Mouse (Mus musculus): ENCODE data around the gene Radil.

Gene Radil

GRCm38 (mm10) chr5:142550706-142551652 lies at the start of gene Radil:
Gene Radil (minus strand): TSS chr5:142551098.
- DNase-seq (ENCODE audit: low spot score): peak; percentile 87

DNA sequence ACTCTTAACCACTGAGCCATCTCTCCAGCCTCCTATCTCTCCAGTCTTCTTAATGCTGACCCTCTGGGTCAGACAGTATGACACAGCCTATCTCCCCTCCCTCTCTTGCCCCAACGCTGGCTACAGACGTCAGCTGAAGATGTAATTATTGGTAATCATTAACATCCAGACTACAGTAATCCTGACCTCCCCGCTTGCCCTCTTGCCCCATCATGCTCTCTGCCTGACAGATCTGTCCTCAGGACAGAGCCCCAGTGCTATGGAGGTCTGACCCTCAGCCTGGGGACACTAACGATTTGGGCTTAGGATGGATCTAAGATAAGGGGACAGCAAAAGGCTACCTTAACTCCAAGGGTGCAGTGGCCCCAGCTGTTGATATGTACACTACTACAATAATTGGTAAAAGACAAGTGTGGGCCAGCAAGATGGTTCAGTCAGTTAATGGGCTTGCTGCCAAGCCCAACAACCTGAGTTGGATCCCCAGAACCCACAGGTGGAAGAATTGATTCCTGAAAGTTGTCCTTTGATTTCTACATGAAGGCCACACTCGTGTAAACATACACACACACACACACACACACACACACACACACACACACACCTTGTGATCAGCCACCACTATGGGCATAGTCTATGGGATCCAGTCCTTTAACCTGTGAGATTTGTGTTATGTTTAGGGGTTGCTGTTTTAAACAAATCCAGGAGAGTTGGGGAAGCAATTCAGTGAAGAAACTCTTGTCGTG lies 46.9 kb upstream of the Radil start:
- DNase-seq (ENCODE audit: low spot score): no peak

GRCm38 (mm10) chr5:142596723-142597122 lies 45.8 kb upstream of the Radil start:
- no peak for DNase-seq (ENCODE audit: low spot score)

GRCm38 (mm10) chr5:142595698-142596097 lies 44.8 kb upstream of the Radil start:
- no peak for DNase-seq (ENCODE audit: low spot score)

DNA sequence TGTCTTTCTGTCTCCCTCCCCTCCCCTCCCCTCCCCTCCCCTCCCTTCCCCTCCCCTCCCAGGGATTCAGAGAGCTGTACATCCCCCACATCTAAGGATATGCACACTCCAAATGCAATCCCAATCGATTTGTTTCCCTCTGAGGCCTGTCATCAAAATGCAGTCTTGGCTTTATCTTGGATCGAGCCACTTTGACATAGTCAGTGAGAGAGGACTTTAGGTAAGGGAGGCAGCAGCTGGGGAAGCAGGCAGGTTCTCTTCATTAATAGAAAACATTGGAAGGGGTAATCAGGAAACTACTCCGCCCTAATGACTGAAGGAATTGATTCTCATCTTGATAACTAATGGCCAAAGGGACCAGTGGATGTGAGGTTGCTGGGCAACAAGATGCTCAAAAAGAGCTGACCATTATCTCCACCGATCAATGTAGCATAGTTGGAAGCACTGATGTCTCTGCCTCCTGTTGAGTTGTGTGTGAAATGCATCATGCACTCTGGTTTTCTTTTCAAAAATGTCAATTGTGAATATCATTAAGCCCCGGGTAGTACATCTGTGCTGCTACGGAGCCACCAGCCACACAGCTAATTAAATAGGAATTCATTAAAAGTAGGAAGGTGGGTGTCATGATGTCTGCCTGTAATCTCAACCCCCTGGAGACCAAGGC lies 40.2 kb upstream of the Radil start:
- no peak for DNase-seq (ENCODE audit: low spot score)

DNA sequence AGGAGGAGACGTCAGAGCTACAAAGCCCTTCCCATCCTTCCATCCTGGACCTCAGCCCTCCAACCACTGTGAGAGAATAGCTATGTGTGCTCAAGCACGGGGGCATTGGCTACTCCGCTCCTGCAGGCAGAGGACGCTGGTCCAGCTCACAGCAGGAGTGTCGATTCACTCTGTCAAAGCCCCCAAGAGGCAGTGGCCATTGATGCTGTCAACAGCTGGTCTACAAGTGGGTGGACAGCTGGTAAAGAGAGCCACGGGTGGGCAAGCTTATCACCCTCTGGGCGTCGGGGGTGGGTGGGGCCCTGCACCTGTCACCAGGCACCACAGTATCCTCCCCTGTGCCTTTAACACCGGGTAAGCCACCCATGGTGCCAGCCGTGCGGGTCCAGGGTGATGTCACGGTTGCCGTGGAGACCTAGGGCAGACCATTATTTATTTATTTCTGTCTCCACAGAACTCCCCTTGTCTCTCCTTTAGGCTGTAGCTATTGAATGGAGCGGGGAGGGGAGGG lies 32.8 kb upstream of the Radil start:
- no peak for DNase-seq (ENCODE audit: low spot score)

DNA sequence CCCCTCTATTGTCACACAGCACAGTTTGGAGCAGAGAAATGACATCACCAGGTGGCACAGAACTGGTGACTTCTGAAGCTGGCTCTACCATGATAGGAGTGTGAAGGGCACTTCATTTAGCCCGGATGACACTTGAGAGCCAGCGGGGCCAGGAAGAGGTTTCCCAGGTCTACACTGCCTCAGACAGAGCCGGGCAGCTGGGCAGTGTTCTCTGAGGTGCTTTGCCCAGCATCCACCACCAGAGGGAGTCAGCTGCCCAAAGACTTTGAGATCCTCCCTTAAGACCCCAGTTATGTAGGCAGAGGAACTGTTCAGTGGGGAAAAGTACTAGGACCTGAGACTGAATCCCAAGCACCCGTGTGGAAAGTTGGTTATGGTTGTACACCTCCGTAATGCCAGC lies 30.6 kb upstream of the Radil start:
- peak; percentile 27 for DNase-seq (ENCODE audit: low spot score)

GRCm38 (mm10) chr5:142578192-142578591 lies 27.3 kb upstream of the Radil start:
- no peak for DNase-seq (ENCODE audit: low spot score)

DNA sequence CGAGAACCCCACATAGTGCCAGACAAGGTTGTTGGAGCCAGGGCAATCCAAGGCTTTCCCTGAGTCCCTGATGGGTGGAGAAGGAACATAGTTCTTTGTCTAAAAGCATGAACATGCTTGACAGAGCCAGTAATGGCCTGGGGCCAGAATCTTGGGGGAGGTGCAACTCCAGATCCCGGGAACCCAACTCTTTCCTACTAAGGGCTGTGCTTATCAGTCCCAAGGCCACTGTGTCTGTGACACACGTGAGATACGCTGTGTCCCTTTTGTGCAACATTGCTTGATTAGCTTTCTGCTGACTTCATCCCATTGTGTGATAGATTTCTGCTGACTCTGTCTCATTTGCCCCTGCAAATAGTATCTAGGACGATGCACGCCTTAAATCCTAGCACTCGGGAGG lies 25.9 kb upstream of the Radil start:
- no peak for DNase-seq (ENCODE audit: low spot score)

DNA sequence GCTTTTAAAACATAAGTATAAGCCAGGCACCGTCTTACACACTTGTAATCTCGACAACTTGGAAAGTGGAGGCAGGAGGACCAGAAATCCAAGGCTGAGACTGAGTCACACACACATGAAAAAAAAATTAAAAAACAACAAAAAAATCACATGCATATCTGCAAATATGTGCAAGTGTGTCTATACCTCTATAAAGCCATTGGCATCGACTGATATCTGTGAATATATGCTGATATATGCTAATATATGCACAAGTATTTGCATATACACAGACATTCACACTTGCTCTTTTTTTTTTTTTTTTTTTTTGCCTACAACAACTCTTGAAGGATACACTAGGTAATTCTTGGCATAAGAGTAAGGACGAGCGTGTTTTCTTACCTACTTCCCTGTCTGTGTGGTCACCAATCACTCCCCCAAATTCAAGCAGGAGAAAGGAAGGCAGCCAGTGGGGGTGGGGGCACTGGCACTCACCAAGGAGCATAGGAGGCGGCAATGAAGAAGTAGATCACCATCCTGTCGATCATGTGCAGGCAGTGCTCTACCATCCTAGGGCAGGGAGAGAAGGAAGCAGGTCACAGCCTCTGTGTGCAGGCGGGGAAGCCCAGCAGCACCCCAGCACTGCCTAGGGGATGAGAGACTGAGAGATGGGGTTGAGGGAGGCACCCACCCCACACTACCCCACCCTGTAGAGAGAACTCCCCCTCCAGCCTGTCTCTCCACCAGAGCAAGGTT lies 23.6 kb upstream of the Radil start:
- no peak for DNase-seq (ENCODE audit: low spot score)

DNA sequence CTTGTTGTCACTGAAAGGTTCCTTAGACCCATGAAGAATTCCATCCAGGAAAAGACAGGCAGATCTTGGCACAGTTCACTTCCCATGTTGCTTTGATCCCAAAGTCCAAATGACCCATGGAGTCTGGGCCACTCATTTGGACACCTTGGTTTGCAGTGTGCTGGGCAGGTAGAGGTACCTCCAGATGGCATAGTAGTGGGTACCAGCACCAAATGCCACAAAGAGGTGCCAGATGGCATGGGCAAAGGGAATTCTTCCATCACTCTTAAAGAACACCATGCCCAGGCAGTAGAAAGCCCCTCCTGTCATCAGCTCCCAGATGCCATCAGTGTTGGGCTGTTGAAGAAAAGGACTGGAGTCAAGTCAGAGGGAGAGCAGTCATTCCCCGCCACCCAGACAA lies 13.7 kb upstream of the Radil start:
- DNase-seq (ENCODE audit: low spot score): no peak

GRCm38 (mm10) chr5:142560261-142560660 lies 9.4 kb upstream of the Radil start:
- DNase-seq (ENCODE audit: low spot score): no peak

GRCm38 (mm10) chr5:142557397-142558067 lies 6.6 kb upstream of the Radil start:
- peak; percentile 17 for DNase-seq (ENCODE audit: low spot score)

GRCm38 (mm10) chr5:142556721-142557120 lies 5.8 kb upstream of the Radil start:
- no peak for DNase-seq (ENCODE audit: low spot score)

GRCm38 (mm10) chr5:142555866-142556265 lies 5.0 kb upstream of the Radil start:
- DNase-seq (ENCODE audit: low spot score): no peak

DNA sequence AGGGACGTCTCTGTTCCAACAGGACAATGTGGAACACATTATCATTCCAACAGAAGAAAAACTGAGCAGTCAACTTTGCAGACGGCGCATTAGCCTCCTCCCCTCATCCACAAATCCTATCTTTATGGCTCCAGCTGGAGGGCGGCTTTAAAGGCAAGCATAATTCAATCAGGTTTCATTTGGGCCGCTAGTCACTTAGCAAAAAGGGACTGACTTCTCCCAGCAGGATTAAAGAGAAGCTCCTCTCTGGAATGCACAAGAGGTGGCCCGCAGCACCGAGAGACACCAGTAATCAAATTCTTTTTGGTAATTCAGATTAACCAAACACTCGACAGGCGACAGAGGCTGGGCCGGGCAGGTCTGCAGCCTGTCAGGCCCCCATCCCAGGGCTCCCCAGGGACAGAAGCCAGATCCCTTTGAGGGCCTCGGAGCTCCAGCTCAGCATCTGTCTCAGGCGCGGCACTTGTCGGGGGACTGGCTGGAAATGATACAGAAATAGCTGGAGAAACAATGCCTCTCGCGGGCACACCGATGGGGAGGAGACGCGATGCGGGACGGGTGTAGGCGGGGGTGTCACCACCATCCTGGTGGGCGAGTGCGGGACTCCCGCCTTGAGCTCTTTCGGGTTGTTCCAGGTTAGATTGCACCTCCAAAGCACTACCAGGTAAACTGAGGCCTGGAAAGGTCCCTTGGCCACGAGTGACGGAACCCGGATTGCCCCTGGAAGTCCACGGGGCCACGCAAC lies 765 bp downstream of the Radil start:
- peak; percentile 37 for DNase-seq (ENCODE audit: low spot score)

GRCm38 (mm10) chr5:142549441-142549840 lies 1.5 kb downstream of the Radil start:
- no peak for DNase-seq (ENCODE audit: low spot score)

DNA sequence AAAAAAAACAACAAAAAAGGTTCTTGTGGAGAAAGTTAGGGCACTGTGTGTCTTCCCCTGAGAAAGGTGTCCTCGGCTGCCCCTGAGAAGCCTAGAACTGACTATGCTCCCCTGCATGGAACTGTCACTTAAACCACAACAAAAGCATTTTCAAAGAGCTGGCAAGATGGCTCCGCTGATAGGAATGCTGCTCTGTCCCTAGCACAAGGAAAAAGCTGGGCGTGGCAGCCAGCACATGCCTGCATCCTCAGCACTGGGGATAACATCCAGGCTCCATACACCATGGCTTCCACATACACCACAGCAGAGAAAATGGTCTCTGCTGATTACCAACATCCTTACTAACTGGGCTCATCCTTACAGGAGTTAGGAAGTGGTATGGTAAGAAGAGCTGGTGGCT lies 3.8 kb downstream of the Radil start:
- no peak for DNase-seq (ENCODE audit: low spot score)

DNA sequence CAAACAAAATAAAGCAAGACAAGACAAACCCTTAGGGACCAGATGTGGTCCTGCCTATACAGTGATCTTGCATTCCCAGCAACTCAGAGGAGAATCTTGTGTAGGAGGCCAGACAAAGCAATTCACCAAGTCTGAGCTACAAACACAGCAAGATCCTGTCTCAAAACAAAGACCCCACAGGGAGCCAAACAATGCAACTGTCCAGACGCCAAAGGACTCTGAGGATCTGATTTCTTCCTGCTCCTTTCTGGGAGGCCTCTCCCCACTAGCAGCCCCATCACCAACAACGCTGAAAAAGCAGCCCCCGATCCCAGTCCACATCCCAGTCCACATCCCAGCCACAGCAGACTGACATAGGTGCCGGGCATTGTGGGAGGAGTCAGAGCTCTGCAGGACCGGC lies 4.6 kb downstream of the Radil start:
- no peak for DNase-seq (ENCODE audit: low spot score)

DNA sequence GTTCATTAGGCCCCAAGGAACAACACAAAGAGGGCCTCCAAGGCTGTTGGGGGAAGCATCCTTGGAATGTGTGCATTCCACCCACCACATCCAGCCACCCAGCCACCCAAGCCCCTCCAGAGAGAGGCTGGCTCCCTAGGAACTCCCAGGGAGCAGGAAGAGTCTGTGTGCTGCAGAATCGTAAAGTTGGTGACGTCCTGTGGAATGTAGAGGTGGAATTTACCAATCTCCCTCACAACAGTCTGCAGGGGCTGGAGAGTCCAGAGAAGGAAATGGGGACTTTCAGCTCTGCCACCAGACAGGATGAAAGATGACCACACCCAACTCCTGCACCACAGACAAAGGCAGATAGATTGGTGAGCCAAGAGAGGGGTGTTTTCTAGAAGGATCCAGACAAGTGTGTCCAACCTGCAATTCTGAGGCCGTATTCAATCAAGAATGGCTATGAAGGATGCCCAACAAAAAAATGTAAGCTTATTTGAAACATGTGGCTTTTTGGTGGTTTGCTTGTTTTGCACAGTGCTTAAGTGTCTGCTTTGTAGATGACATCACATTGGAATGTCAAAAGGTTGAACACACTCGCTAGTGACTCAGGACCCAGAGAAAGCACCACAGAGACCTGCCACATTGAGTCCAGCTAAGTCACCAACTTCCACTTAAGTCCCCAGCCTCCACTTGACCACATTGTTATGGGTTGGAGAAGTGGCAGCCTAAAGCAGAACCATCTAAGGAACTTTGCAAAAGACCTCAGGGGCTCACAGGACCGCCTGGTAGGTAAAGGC lies 5.7 kb downstream of the Radil start:
- DNase-seq (ENCODE audit: low spot score): no peak
